Mouse (Mus musculus): Measurements from ENCODE around the gene Fam234a. TPM values are rescaled to one million over a fixed set of nuclear protein-coding genes. Genes with fewer than 3 reads are reported as not detected.
"Not testable (repeated sequence)": the region's sequence is repeated elsewhere in the genome, so short reads cannot be mapped to it uniquely, and the experiment has no call there.

The Fam234a gene
- polyA plus RNA-seq, 1 experiment = 87.0 TPM

DNA sequence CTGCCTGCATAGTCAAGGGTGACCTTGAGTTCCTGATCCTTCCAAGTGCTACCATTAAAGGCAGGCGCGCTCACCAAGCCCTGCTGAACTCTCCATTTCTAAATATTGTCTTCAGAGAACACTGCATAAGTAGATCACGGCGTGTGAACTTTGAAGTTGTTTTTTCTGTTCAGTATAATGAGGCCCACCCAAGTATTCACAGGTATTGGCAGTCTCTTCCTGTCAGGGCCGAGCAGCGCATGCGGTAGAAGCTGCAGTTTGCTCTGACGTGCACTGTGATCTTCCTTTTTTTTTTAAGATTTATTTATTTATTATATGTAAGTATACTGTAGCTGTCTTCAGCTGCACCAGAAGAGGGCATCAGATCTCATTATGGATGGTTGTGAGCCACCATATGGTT, 9.7 kb downstream of the Fam234a start:
- no peak for DNase-seq (ENCODE audit: low read depth)

- DNase-seq (ENCODE audit: low read depth) = no peak
Observed at GRCm38 (mm10) chr17:26232863-26233262, 11.2 kb downstream of the Fam234a start.

DNA sequence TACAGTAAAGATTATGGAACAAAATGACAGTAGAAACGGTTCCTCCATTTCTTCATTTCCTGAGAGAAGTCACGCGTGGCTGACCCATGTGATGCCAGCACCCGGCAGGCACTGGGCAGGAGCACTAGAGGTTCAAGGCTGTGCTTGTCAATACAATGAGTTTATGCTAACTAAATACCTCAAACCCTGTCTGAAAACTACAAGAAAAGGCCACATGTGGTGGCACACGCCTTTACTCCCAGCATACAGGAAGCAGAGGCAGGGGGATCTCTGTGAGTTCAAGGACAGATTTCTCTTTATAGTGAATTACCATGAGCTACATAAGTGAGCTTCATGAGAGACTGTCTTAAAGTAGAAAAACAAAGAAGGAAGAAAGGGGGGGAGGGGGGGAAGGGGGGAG, 12.9 kb downstream of the Fam234a start:
- DNase-seq (ENCODE audit: low read depth) = no peak

DNA sequence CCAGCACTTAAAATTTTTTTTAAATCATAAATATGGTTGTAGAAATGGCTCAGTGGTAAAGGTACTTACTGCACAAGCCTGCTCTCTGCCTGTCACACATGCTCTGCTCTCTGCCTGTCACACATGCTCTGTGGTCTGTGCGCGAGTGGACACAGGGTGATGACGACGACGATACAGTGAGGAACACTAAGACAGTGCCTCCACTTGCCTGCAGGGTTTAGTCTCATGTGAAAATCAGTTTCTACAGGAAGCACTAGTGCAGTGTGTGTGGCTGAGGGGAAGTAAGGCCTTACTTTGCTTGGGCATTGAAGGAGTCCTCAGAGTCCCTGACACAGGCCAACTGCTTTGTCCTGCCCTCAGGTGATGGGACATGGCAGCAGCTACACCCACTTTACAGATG, 14.3 kb downstream of the Fam234a start:
- DNase-seq (ENCODE audit: low read depth) = no peak

- DNase-seq (ENCODE audit: low read depth) = no peak
Observed at GRCm38 (mm10) chr17:26225150-26225549, 18.9 kb downstream of the Fam234a start.

DNA sequence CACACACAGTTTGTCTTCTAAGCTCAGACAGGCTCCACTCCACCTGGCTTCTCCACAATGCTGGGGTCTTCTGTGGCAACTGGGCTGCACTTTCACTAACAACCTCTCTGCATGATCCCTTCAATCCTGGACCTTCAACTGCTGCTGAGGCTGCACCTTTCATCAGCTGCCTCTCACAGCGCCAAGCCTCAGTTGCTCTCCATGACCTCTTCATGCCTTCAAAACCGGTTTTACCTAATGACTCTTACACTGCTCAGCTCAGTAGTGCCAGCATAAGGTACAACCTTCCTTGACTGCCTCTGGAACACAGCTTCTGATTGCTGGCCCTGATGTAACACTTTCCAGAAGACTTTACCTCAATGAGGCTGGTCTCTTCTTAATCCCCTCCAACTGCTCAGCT, 22.5 kb downstream of the Fam234a start:
- no peak for DNase-seq (ENCODE audit: low read depth)

- DNase-seq (ENCODE audit: low read depth) = no peak
Observed at GRCm38 (mm10) chr17:26212681-26213080, 31.4 kb downstream of the Fam234a start.

DNA sequence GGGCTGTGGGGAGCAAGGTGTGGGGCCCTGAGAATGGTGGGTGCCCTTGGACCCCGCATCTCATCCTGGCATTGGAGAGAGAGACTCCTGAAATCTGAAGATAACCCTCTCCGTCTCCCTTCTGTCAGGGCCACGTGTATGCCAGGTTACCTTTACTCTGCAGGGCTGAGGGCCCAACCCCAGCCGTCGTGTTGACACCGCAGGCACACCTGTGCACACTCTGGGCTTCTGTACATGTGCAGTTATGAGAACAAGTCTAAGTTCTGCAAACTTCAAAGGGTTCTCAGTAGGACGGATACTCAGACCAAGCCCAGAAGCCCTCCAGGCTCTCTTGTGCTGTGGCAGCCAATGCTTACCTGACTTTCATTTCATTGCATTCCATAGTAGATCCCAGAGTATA, 31.8 kb downstream of the Fam234a start:
- no peak for DNase-seq (ENCODE audit: low read depth)

GRCm38 (mm10) chr17:26207686-26208085, 36.4 kb downstream of the Fam234a start, which contains the start of gene Arhgdig:
Arhgdig (minus strand) TSS chr17:26207786.
- no peak for DNase-seq (ENCODE audit: low read depth)

DNA sequence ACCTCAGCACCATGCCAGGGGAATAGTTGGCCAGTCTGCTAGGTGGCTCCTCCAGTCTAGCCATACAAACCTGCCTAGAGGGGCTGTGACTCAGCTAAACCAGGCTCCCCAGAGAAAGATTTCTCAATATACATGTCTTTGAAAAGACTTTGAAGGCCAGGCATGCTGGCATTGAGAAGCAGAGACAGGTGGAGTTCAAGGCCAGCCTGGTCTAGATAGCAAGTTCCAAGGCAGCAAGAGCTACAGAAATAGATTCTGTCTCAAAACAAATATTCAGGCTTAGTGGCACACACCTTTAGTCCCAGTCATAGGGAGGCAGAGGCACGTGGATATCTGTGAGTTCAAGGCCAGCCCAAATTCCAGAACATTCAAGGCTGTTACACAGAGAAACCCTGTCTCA, 37.6 kb downstream of the Fam234a start:
- DNase-seq (ENCODE audit: low read depth) = no peak

DNA sequence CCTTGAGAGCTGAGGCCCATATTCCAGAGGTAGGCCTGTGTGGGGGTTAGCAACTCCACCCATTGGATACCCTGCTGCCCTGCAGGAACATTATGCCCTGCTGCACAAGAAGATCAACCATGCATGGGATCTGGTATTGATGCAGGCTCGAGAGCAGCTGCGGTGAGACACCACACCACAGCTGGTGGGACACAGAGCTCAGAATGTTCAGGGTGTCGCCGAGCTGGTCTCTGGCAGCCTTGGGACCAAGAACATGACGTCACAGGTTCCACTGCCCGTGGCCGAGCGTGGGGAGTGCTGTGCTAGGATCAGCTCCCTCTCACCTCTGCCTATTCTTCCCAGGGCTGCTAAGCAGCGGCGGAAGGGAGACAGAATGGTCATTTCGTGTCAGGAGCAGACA, 39.3 kb downstream of the Fam234a start:
- no peak for DNase-seq (ENCODE audit: low read depth)

DNA sequence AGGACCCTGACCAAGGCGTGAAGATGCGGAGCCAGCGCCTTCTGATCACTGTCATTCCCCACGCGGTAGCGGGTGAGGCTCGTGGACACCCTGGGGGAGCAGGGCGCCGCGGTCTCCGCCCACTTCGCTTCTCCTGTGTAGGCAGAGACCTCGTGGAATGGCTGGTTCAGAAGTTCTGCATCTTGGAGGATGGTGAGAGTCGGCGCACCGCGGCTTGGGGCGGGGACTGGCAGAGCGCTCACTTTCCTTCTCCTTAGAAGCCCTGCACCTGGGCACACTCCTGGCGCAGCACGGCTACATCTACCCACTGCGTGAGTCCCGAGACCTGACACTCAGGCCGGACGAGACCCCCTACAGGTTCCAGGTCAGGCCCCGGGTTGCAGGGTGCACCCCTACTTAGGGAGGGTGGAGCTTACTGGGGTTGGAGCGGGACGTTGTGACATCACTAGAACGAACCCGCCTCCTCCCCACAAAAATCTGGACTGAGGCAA, 40.7 kb downstream of the Fam234a start:
- no peak for DNase-seq (ENCODE audit: low read depth)

DNA sequence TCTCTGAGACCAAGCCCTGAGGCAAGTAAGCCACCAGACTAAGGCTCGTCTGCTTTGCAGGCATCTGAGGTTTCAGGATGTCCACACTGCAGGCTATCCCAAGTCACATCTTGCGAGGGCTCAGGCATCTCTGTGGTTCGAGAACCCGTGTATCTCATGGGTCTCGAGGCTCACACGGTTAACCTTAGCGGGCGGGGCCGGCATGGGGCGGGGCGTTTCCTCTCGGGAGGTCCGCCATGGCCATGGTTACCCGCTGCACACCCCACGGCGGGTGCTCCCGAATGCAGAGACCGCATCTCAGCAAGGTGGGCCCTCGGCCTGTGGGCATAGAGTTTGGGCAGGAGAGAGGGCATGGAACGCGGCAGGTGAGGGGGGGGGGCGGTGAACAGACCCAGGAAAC, 41.3 kb downstream of the Fam234a start, which contains the start of gene Rgs11:
Rgs11 (plus strand) TSS at position 215 of the 400 bp plus-strand sequence.
- no peak for DNase-seq (ENCODE audit: low read depth)

DNA sequence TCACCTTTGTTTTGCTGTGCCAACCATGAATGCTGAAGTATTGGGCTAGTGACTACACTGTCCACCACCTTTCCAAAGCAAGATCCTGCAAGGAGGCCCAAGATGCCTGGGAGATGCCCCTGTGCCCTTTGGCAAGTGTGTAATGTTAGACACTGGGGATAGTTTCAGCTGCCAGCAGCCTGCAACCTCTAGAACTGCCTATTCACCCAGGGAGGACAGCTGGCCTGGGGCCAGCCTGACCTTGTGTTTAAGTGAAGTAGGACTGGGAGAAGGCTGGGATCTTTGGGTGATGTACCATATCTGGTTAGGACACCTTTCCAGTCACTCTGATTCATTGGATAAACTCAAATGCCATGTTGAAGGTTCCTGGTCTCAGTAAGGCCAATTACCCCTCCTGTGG, 42.0 kb downstream of the Fam234a start:
- DNase-seq (ENCODE audit: low read depth) = no peak

DNA sequence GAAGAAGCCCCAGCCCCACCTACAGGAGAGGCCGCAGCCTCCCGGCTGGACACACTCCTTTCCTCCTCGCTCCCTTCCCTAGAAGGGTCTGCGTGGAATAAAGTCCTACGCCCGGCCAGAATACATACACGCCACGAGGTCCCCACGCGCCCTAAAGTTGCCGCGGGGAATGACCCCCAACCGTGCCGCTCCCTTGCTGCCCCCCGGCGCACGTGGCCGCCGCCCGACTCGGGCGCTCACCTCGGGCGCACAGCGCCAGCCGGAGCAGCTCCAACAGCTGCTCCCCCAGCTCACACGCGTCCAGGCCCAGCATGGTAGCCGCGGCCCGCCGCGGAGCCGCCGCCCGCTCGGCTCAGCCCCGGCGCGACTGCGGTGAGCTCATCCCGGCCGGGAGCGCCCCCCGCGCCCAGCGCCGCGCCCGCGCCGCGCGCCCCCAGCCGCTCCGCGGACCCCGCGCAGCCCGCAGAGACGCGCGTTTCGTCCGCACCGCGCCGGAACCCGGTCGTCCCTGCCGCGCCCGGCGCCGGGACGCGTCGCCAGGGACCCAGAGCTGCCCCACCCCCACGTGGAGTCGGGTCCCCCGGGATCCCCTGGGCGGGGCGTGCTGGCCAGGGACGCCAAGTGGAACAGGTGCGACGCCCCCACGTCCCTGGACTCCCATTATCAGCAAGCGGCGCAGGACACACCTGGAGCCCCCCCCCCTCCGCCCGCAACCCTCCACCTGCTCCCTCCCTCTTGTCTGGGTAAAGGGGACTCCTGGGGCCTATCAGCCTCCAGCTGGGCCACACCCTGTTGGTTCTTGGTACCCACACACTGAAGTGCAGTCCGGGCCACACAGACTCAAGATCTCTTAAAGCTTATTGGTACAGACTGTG, 43.0 kb downstream of the Fam234a start:
- no peak for DNase-seq (ENCODE audit: low read depth)

GRCm38 (mm10) chr17:26198892-26199291, 45.1 kb downstream of the Fam234a start, which contains the start of gene Pdia2:
Pdia2 (minus strand) TSS chr17:26199087.
- no peak for DNase-seq (ENCODE audit: low read depth)

GRCm38 (mm10) chr17:26192481-26193190, 51.4 kb downstream of the Fam234a start:
- DNase-seq (ENCODE audit: low read depth) = no peak

DNA sequence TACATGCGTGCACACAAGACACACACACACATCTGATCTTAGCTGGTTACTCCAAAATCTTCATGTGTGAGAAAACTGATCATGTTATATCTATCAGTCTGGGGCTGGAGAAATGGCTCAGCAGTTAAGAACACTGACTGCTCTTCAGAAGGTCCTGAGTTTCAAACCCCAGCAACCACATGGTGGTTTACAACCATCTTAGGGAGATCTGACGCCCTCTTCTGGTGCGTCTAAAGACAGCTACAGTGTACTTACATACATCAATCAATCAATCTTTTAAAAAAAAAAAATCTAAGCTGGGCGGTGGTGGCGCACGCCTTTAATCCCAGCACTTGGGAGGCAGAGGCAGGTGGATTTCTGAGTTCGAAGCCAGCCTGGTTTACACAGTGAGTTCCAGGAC, 52.6 kb downstream of the Fam234a start:
- DNase-seq (ENCODE audit: low read depth) = not testable (repeated sequence)

GRCm38 (mm10) chr17:26188091-26188805, 55.8 kb downstream of the Fam234a start:
- peak; percentile 80 for DNase-seq (ENCODE audit: low read depth)

DNA sequence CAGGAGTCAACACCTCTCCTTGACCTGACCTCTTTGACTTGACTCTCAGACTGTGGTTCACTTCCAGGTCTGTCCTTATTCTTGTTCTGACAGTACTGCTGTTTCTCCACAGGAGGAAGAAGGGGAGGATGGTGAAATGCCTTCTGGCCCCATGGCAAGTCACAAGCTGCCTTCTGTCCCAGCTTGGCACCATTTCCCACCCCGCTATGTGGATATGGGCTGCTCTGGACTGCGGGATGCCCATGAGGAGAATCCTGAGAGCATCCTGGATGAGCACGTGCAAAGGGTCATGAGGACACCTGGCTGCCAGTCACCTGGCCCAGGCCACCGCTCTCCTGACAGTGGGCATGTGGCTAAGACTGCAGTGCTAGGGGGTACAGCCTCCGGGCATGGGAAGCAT, 56.5 kb downstream of the Fam234a start:
- peak; percentile 61 for DNase-seq (ENCODE audit: low read depth)

DNA sequence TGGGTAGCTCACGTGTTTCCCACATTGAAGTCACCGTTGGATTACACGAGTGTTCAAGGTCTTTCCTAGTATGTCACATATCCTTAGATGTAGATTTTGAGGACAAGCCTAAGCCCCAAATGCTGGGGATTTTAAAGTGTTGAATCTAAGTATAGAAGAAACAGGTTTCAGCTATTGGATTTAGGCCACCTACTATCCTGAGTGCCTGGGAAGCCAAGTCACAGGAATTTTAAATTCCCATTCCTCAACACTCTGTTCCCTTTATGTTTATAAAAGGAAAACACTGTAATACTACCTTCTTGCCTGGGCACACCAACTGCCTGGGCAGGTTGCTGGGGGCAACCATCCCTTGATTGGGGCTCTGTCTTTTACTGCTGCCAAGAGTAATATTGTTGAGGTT, 62.9 kb downstream of the Fam234a start:
- no peak for DNase-seq (ENCODE audit: low read depth)

- DNase-seq (ENCODE audit: low read depth) = no peak
Observed at GRCm38 (mm10) chr17:26178611-26179010, 65.4 kb downstream of the Fam234a start.

Measured in gonadal fat pad, adult 2 months (tissue).